Mouse (Mus musculus) lung, postnatal 36 days (tissue): ENCODE results near the gene Gm14137.
A peak's percentile ranks its signal among the peaks of the same experiment; 100 is the strongest.

Experiments
- DNase-seq: peaks from one replicate; pipeline ENCODE4 v3.0.0; 2022; ENCODE audit warnings: mixed read lengths

Gene Gm14137

GRCm38 (mm10) chr2:119173991-119174651, at the start of gene Gm14137:
Gene Gm14137, plus strand, starts transcription at chr2:119174509.
- DNase-seq, result no peak

DNA sequence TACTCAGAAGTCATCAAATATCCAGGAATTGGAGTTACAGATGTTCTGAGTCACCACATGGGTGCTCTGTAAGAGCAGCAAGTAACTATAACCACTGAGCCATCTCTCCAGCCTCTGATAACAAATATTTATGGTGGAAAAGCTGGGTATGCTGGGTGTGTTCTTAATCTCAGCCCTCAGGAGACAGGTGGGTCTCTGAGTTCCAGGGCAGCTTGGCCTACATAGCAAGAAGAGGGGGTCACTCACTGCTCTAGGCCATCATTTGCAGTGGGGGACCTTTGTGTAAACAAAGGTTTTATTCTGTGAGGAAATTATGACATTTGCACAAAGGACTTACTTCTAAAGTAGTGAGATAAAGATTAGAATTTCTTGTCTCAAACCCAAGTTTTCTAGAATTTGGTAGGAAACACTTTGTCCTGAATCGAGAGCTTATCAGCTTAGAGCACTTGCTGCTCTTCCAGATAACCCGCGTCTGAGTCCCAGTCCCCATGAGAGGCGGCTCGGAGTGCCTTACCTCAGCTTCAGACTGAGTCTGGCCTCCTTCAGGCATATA, 37.9 kb upstream of the Gm14137 start:
- no peak for DNase-seq

DNA sequence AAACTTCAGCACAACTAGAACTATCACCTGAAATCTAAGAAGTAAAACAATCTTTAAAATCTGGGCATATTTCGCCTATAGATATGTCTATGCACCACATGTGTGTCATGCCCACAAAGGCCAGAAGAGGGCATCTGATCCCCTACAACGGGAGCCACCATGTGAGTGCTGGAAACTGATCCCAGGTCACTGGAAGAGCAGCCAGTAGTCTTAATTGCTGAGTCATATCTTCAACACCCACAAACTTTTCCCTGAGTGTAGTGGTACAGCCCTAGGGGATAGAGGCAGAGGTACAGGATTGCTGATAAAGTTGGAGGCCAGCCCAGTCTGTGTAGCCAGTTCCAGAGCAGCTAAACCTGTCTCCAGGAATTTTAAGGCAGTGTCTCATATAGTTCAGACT, 29.1 kb upstream of the Gm14137 start:
- DNase-seq, result peak; percentile 24

DNA sequence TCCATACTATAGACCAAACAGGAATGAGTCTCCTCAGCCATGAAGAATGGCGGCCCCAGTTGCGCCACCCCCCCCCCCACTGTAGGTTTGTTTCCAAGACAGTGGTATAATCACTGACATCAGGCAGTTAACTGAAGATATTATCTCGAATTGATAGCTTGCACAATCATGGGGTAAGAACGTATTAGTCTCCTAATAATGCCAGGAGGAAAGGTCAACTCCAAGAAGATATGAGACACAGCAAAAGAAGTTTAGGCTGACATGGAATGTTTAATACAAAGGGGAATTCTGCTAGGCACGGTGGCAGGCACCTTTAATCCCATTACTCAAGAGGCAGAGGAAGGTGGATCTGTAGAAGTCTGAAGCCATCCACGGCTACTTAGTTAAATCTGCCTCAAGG, 27.9 kb upstream of the Gm14137 start:
- no peak for DNase-seq

- DNase-seq, result no peak
Measured at GRCm38 (mm10) chr2:119147160-119147678, 27.1 kb upstream of the Gm14137 start.

GRCm38 (mm10) chr2:119147775-119148174, 26.5 kb upstream of the Gm14137 start:
- DNase-seq, result no peak

GRCm38 (mm10) chr2:119152255-119152654, 22.1 kb upstream of the Gm14137 start:
- no peak for DNase-seq

DNA sequence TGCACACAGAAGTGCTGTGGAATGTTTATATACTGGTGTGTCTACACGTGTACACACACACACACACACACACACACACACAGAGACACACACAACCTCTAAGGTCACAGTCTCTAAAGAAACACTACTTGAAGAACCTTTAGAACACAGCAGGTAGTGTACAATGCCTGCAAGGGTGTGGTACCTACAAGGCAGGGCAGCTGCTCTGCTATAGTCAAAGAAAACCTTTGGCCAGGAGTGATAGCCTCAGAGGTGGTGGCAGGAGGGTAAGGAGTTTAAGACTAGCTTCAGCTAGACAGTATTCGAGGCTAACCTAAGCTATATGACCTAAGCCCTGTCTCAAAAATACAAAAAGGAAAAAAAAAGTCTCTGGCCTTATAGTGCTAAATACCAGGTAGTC, 19.6 kb upstream of the Gm14137 start:
- DNase-seq, result no peak

- DNase-seq, result no peak
Measured at GRCm38 (mm10) chr2:119155388-119155787, 18.9 kb upstream of the Gm14137 start.

DNA sequence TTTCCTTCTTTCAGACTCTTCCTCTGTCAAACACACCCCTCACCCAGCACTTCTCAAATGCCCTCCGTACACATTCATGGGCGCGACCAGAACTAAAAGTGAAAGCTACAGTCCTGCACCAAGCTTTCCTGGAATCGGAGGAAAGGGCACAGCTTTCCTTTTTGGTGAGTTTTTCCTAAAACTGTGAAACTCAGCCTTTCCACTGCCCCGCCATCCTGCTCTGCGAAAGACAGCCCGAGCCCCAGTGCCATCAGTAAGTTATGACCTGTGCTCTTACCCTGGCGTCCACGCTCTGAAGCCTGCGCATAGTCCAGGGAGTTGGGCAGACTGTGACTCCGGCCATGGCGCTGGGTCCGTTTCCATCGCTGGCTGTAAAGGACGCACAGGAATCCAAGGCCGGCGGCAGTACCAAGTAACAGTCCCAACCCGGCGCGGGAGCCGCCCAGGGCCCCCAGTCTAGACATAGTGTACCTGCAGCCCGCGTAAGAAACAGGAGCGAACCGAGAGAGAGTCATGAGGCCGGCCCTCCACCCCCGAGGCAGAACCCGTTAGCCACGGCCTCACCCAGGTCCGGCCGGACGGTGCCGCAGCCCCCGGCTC, 18.1 kb upstream of the Gm14137 start:
- peak; percentile 25 for DNase-seq

GRCm38 (mm10) chr2:119156681-119157572, 17.4 kb upstream of the Gm14137 start, which contains the start of gene Rmdn3:
Gene Rmdn3, minus strand, starts transcription at chr2:119157034.
- DNase-seq, result peak; percentile 98

- no peak for DNase-seq
Measured at GRCm38 (mm10) chr2:119157836-119158235, 16.5 kb upstream of the Gm14137 start.

GRCm38 (mm10) chr2:119161247-119161646, 13.1 kb upstream of the Gm14137 start:
- peak; percentile 71 for DNase-seq

DNA sequence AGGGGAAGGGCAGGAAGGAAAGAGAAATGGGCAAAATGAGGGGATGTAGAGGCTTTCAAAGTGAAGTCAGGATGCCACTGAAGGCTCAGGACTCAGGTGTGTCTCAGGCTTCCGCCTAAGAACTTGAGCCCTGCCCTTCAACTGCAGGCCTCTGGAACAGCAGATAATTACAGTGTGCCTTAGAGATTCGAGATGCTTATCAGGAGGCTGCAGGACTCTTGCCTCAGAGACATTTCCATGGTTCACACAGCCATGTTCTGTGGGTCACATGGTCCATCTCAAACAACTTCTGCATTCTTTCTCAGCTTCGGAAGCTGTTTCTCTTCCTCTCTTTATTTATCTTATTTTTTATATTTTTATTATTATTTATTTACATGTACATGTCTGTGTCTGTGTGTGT, 11.2 kb upstream of the Gm14137 start:
- DNase-seq, result peak; percentile 13

DNA sequence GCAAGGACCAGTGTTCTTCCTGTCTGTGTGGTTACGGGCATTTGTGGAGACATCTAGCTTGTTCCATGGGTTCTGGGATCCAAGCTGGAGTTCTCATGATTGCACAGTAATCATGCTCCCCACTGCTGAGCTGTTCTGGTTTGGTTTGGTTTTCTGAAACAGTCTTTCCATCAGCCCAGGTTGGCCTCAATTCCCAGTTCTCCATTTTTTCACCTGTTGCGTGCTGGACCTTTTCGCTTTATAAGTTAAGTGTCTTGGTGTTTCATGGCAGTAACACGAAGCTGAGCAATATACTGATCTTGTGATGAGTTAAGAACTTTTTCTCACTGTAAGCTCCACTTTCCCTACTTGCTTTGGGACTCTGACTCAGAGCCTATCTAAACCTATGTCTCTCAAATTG, 10.3 kb upstream of the Gm14137 start:
- no peak for DNase-seq

DNA sequence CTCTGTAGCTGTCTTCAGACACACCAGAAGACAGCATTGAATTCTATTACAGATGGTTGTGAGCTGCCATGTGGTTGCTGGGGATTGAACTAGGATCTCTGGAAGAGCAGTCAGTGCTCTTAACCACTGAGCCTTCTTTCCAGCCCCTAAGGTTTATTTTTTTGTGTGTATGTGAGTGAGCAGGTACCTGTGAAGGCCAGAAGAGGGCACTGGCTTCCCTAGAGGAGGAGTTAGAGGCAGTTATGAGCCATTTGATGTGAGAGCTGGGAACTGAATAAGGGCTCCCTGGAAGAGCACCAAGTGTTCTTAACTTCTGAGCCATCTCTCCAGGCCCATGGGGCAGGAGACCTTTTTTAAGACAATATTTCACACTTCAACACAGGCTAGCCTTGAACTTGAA, 8.9 kb upstream of the Gm14137 start:
- DNase-seq, result no peak

DNA sequence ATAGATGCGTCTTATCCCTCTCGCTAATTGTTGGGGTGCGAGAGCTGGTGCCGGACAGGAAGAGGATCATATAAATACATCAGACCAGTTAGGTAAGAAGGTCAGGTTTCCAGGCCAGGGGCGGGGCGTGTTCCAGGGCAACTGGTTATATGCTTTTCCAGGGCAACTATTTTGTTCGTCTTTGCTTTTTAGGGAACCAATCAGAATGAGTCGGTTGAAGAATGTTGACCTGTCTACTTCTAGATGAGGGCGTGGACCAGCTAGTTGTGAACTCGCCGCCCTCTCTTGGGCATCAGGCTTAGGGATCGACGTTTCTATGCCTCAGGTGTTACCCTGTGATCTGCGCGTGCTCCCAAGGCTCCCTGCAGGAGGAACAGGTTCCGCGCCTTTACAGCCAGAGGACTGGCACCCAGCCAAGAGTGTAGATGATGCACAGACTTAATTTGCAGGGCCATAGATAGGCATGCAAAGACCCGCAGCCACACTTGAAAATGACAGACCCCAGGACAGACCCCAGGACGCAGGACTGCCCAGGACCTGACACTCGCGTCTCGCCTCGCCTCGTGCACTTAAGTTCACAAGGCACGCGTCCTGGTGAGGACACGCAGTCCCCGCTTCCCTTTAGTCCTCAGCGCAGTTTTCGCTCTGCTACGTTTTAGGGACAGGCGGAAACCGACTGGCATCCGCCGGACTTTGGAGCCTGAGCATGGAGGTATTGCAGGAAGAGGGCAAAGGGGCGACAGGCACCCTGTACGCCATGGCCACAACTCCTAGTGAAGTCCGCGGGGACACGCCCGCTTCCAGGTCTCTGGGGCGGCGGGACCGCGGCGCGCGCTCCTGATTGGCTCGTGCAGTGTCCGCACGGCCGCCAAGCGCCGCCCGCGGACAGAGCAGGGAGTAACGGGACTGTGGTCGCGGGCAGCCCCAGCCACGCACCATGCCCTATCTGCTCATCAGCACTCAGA, 7.1 kb upstream of the Gm14137 start, which contains the start of gene Gchfr:
TSS of gene Gchfr (plus strand) at position 873 of the 965 bp plus-strand sequence.
- DNase-seq, result peak; percentile 76

DNA sequence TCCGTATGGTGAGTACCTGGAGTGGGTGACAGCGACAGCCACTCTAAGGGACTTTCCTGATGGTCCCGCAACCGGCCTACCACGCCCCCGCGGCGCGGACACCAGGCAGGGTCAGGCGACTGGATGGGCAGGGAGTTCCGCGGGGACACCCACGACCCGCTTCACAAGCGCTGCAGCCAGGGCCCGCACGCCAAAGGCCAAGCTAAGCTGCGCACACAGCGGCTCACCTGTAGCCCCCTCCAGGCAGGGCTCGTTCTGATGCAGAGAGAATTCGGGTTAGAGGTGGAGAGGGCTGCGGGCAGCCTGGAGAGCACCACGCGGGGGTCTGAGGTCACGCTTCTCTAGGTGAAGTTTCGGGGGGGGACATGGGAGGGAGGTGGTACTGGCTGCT, 6.4 kb upstream of the Gm14137 start:
- no peak for DNase-seq

GRCm38 (mm10) chr2:119170282-119170681, 4.0 kb upstream of the Gm14137 start:
- DNase-seq, result no peak

- DNase-seq, result no peak
Measured at GRCm38 (mm10) chr2:119171574-119171973, 2.7 kb upstream of the Gm14137 start.

DNA sequence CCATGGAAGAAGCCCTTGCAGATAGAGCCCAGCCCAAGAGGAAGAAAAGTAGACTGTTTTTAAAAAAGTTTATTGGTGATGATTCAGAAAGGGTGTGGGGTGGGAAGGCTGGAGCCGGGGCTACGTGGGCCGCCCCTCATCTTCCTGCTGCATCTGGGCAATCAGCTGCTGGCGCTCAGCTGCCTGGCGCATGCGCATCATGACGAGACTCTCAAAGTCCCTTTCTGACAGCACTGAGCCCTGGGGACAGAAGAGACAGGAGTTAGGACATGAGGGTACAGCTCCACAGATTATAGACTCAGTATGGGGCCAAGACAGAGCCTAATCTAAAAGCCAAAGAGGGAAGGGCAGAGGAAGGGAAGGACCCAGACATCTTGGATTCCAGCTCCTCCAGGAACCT, 1.9 kb upstream of the Gm14137 start:
- no peak for DNase-seq
